Mouse (Mus musculus): ENCODE data around the gene Phc2.

- TF ChIP-seq POLR2A (IDR thresholded peaks at IDR 0.05; ENCODE audit: control insufficient read depth, low read depth, low read length) (no peak), CTCF (IDR thresholded peaks at IDR 0.05; ENCODE audit: control insufficient read depth, insufficient read depth, insufficient replicate concordance, low read depth, low read length) (no peak)
Observed at GRCm38 (mm10) chr4:128743031-128743626, 88.6 kb downstream of the Phc2 start.

Data from testis, adult 2 months (tissue).